Mouse (Mus musculus) midbrain, postnatal 0 days (tissue): ENCODE data around the gene Dnajb1. TPM values are rescaled to one million over a fixed set of nuclear protein-coding genes. Genes with fewer than 3 reads are reported as not detected.

Source experiments
- ATAC-seq: fragments of 200-750 bp; cut with Nextera tagmentation; 2 replicates; pipeline ENCODE4 v1.8.0; 2017; ENCODE audit warnings: moderate number of reproducible peaks, mild to moderate bottlenecking, moderate TSS enrichment, moderate library complexity; ENCODE audit not compliant: low FRiP score
- DNase-seq: peaks from one replicate; pipeline ENCODE4 v3.0.0-alpha.2; 2015; ENCODE audit warnings: low spot score
- H3K27ac ChIP-seq: fragments of 300-500 bp; sonication (generic); 2 replicates; pipeline ENCODE4 v1.5.1; 2014; ENCODE audit warnings: low read depth, mild to moderate bottlenecking, low read length, mixed read lengths
- H3K27me3 ChIP-seq: fragments of 300-500 bp; sonication (generic); 2 replicates; pipeline ENCODE4 v1.6.1; 2014; ENCODE audit warnings: low read length, control low read depth, mixed read lengths; ENCODE audit not compliant: insufficient read depth
- H3K36me3 ChIP-seq: fragments of 300-500 bp; sonication (generic); 2 replicates; pipeline ENCODE4 v1.6.1; 2014; ENCODE audit warnings: low read length, control low read depth, mixed read lengths; ENCODE audit not compliant: insufficient read depth
- H3K4me1 ChIP-seq: fragments of 300-500 bp; sonication (generic); 2 replicates; pipeline ENCODE4 v1.6.1; 2014; ENCODE audit warnings: mild to moderate bottlenecking, control low read depth, antibody characterized with exemption, low read length, mixed read lengths; ENCODE audit not compliant: insufficient read depth
- H3K4me2 ChIP-seq: fragments of 300-500 bp; sonication (generic); 2 replicates; pipeline ENCODE4 v1.6.1; 2014; ENCODE audit warnings: low read depth, mild to moderate bottlenecking, low read length, mixed read lengths; ENCODE audit not compliant: poor library complexity, severe bottlenecking
- H3K4me3 ChIP-seq: fragments of 300-500 bp; sonication (generic); 2 replicates; pipeline ENCODE4 v1.5.1; 2014; ENCODE audit warnings: low read depth, mild to moderate bottlenecking, low read length, moderate library complexity
- H3K9ac ChIP-seq: fragments of 300-500 bp; sonication (generic); replicated peaks from 2 replicates; pipeline ENCODE4 v1.6.1; 2014; ENCODE audit warnings: mild to moderate bottlenecking, low read length, moderate library complexity, mixed read lengths; ENCODE audit not compliant: poor library complexity, severe bottlenecking
- H3K9me3 ChIP-seq: fragments of 300-500 bp; sonication (generic); 2 replicates; pipeline ENCODE4 v1.6.1; 2016; ENCODE audit warnings: low read length, control low read depth
- CTCF ChIP-seq: IDR thresholded peaks from 2 replicates; pipeline ENCODE4 v1.5.1; 2016; ENCODE audit warnings: antibody characterized with exemption, mild to moderate bottlenecking
- WGBS: fragments of 180-500 bp; shearing (Covaris S2); extraction: QIAGEN DNeasy Blood & Tissue Kit; methylation state at CpG from one replicate; pipeline ENCODE4 v1.1.7; 2014; 5-methylcytosine and 5-hydroxymethylcytosine counted together
- polyA plus RNA-seq: library from polyadenylated mRNA; unstranded; fragments of >200 nt; fragmentation: Nextera tagmentation; extraction: Ambion mirVana; gene quantifications from 2 replicates; pipeline ENCODE4 v1.2.1, GENCODE M21; 2015
- total RNA-seq: library from RNA; depleted of rRNA; stranded (reverse); fragments of >200 nt; gene quantifications from 2 replicates; pipeline ENCODE4 v1.2.3, GENCODE M21; 2014

Dnajb1 gene
- total and polyA plus RNA-seq, 2 experiments from 2014 or later, result 41.0 to 72.4 TPM

- no peak overlapping the region for H3K4me2 ChIP-seq
- 95% methylated on average over 6 of the region's 6 CpGs for WGBS
- ATAC-seq (no peak), DNase-seq (no peak)
- no peaks in the 10 kb centered on the region for H3K36me3 ChIP-seq
- no peak for TF ChIP-seq CTCF
- no peaks in the 10 kb centered on the region for H3K27me3 ChIP-seq
- no peak overlapping the region for H3K9ac ChIP-seq
- H3K27ac ChIP-seq, result no peak overlapping the region
- no peak overlapping the region for H3K4me3 ChIP-seq
- H3K9me3 ChIP-seq, result no peaks in the 10 kb centered on the region
- peaks cover 9% of the 10 kb centered on the region; the same call in 1 of the 2 replicates for H3K4me1 ChIP-seq
Measured at GRCm38 (mm10) chr8:83649699-83650098, 41.7 kb downstream of the Dnajb1 start.

GRCm38 (mm10) chr8:83652030-83652743 is 44.2 kb downstream of the Dnajb1 start, which contains the start of gene Gipc1:
Gene Gipc1 (plus strand): TSS chr8:83652677.
- DNase-seq (peak; percentile 99), ATAC-seq (peak; percentile 96)
- Histone ChIP-seq H3K27ac (peak within 1 kb of the TSS; percentile 85), H3K27me3 (no peaks in the 10 kb centered on the region), H3K4me1 (peaks cover 9% of the 10 kb centered on the region; the same call in 1 of the 2 replicates), H3K9ac (peak within 1 kb of the TSS; percentile 83), H3K36me3 (no peaks in the 10 kb centered on the region), H3K9me3 (no peaks in the 10 kb centered on the region), H3K4me2 (peak within 1 kb of the TSS; percentile 93), H3K4me3 (peak within 1 kb of the TSS; percentile 91)
- TF ChIP-seq CTCF, result no peak
- WGBS, result 4% methylated on average over 49 of the region's 50 CpGs

DNA sequence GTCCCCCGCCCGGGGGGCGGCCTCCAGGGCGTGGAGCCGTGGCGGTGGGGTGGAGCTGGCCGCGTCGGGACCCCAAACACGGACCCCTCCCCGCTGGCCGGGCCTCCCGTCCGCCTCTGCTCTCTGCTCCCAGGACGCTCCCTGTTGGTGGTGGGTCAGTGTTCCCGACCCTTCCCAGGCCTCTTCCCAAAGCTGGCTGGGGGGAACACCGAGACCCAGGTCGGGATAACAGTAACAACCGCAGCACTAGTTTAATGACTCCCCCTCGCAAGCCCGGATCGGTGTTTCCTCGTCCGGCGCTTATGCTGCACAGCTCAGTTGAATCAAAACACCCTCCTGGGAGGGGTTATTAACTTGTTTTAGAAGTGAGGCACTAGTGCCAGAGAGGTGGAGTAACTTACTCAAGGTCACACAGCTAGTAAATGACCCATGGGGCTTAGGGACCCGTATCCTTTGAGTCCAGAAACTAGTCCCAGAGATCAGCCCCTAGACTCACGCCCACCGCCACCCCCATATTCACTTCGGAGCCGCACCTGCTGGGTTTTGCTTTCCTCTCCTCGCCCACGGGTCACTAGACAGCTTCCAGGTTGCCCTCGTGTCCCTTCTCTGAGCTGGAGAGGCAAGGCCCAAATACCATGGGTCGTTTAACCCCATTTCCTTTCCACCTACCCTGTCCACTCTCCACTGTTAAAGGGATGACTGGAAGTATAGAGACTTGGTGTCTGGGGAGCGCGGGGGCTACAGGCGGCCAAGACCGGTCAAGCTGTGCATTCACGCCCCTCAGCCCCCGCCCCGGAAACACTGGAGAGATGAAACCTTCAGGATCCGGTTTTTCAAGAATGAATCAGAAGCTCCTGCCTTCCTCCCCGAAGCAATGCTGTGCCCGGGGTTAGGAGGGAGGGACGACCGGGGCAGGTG is 45.0 kb downstream of the Dnajb1 start:
- Histone ChIP-seq H3K4me2 (peak overlapping the region; percentile 93), H3K9ac (peak overlapping the region; percentile 83), H3K9me3 (no peaks in the 10 kb centered on the region), H3K36me3 (no peaks in the 10 kb centered on the region), H3K27ac (peak overlapping the region; percentile 47; the same call in 1 of the 2 replicates), H3K4me1 (peaks cover 9% of the 10 kb centered on the region; the same call in 1 of the 2 replicates), H3K27me3 (no peaks in the 10 kb centered on the region), H3K4me3 (peak overlapping the region; percentile 91)
- WGBS, result 3% methylated on average over 38 of the region's 46 CpGs
- DNase-seq, result no peak
- ATAC-seq, result peak; percentile 6
- TF ChIP-seq CTCF, result no peak

DNA sequence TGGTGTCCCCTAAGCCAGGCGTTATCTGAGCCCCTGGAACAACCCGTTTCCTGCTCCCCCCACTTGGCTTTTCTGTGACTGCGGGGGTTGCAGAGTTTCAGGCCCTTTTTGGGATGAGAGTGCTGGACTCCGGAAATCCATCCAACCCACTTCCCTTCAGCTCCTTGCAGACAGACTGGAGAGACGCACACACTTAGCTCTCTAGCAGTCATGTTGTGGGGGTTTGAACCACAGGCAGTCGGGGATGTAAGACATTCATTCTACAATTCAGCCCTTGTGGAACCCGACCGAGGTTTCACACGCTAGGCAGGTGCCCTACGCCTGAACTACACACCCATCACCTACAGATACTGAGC is 45.6 kb downstream of the Dnajb1 start:
- H3K4me1 ChIP-seq, result peaks cover 9% of the 10 kb centered on the region; the same call in 1 of the 2 replicates
- no peak overlapping the region for H3K27ac ChIP-seq
- ATAC-seq, result no peak
- H3K36me3 ChIP-seq, result no peaks in the 10 kb centered on the region
- peak overlapping the region; percentile 91 for H3K4me3 ChIP-seq
- 55% methylated on average over 10 of the region's 10 CpGs for WGBS
- no peaks in the 10 kb centered on the region for H3K9me3 ChIP-seq
- no peaks in the 10 kb centered on the region for H3K27me3 ChIP-seq
- no peak for TF ChIP-seq CTCF
- peak overlapping the region; percentile 83 for H3K9ac ChIP-seq
- DNase-seq, result no peak
- peak overlapping the region; percentile 93 for H3K4me2 ChIP-seq

GRCm38 (mm10) chr8:83654725-83655124 is 46.7 kb downstream of the Dnajb1 start:
- no peak overlapping the region for H3K4me2 ChIP-seq
- DNase-seq (no peak), ATAC-seq (no peak)
- no peak for TF ChIP-seq CTCF
- no peaks in the 10 kb centered on the region for H3K36me3 ChIP-seq
- WGBS, result 94% methylated on average over 6 of the region's 6 CpGs
- no peaks in the 10 kb centered on the region for H3K9me3 ChIP-seq
- no peak overlapping the region for H3K9ac ChIP-seq
- no peak overlapping the region for H3K4me3 ChIP-seq
- H3K27me3 ChIP-seq, result no peaks in the 10 kb centered on the region
- H3K4me1 ChIP-seq, result peaks cover 9% of the 10 kb centered on the region; the same call in 1 of the 2 replicates
- H3K27ac ChIP-seq, result no peak overlapping the region
